Mouse (Mus musculus) Muller cell, postnatal 12 days (primary cell): ENCODE results near the gene Uap1l1.
A peak's percentile ranks its signal among the peaks of the same experiment; 100 is the strongest.

Experiments used
- DNase-seq: peaks from one replicate; pipeline ENCODE4 v3.0.0-alpha.2; 2015; ENCODE audit errors: inconsistent ontology term

Gene Uap1l1

DNA sequence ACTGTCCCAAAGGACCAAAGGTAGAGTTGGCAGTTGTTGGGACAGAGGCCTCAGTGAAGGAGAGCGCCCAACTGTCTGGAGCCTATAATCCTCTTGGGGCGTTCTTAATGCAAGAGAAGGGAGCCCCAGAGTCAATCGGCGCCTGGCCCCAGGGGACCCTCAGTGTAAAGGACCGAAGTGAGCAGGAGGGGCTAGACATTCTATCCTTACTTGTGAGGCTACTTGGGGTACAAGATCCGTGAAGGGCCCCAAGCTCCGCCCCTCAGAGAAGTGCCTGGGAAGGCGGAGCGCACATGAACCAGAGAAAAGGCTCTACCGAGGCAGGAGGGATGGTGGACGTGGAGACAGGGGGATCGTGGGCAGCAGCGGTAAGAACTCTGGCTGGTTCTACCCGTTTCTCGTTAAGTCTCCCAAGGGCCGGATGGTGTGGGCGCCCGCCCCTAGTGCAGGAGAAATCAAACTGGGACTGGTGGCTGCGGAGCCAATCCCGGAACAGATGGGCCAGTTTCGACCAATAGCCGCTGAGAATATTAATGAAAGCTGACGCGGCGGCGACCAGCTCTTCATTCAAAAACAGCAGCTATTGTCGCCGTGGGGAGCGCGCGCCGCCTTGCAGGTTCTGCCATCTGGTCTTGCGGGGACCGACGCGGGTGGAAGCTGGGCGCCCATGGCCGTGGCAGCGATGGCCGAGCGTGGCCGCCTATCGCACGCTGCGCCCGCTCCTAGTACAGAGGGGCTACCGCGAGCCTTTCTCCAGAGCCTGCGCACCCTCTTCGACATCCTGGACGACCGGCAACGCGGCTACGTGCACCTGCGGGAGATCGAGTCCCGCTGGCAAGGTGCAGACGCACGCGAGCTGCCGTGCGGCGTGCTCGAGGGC, 6.5 kb upstream of the Uap1l1 start, which contains the start of gene Sapcd2:
TSS of gene Sapcd2 (plus strand) at position 558 of the 880 bp plus-strand sequence.
- DNase-seq: peak; percentile 93

DNA sequence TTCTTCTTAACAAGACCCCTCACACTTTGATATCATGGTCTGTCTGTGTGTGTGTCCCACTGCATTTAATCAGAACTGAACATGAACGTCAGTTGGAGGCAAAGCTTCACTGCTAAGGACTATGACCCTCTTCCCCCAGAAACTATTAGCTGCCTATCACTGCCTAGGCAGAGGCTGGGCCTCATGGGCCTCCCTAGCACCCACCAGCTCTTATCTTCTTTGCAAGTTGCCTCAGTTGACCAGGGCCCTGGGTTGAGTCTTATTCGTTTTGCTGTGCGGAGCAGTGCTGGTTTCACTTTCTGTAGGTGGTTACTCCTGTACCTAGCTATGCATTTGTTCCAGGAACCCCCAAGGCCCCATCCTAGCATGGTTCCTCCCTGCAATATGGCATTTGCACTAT, 4.5 kb upstream of the Uap1l1 start:
- no peak for DNase-seq

GRCm38 (mm10) chr2:25364761-25365090, 756 bp downstream of the Uap1l1 start:
- DNase-seq: no peak

- no peak for DNase-seq
Measured at GRCm38 (mm10) chr2:25364313-25364712, 1.2 kb downstream of the Uap1l1 start.

DNA sequence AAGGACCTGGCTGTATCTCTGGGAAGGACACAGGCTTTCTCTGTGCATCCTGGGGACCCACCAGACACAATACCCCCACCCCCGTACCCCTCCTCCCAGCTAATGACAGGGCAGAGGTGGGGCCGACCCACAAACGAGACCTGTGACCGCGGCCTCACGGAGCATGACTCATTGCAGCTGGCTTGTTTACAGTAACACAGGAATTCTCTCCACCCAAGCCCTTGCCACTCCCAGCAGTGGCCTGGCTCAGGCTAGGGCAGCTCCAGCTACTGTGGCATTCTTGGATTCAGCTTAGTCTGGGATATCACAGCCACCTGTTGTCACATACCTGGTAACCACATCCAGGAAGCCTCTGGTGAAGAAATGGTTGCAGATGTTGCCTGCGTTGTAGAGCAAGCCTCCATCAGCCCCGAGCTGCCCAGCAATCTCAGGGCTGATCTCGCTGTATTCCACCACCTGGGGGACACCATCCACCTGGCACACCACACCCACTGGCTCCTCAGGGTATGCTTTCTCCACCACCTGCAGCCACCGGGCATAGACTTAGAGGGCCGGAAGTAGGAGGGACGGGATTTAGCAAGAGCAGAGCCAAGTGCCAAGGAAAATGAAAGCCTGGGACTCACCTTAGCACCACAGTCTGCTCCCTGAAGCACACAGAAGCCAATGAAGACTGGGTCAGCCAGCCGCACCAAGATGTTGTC, 1.9 kb downstream of the Uap1l1 start:
- peak; percentile 57 for DNase-seq

GRCm38 (mm10) chr2:25359848-25360247, 5.6 kb downstream of the Uap1l1 start:
- no peak for DNase-seq

GRCm38 (mm10) chr2:25356208-25357079, 9.0 kb downstream of the Uap1l1 start, which contains the start of gene Dpp7:
TSS of gene Dpp7 (minus strand) at chr2:25356359.
- DNase-seq: peak; percentile 81

DNA sequence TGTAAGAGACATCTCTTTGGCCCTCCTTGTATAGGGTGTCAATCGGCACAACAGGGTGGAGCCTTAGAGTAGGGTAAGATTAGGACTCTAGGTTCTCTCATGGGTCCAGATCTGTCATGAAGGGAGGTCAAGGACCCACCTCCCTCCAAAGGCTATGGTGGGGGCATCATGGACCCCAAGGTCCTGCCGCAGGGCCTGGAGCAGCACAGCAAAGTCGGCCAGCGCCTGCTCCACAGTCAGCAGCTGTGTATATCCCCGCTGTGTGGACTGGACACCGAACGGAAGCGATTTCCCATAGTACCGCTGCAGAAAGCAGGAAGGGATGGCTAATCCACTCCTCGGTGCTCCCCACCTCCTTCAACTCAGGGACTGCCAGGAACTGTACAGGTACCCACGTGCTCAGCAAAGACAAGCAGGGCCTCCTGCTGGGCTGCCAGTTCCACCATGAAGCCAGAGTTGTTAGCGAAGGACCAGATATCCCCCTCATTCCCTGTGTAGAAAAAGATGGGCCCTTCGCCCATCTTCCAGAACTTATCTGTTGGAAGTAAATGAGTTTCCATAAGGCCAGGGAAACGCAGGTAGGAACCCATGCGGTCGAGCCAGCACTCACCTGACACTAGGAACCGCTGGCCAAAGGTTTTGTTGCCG, 9.9 kb downstream of the Uap1l1 start:
- DNase-seq: no peak

- DNase-seq: no peak
Measured at GRCm38 (mm10) chr2:25354211-25354610, 11.3 kb downstream of the Uap1l1 start.

- DNase-seq: no peak
Measured at GRCm38 (mm10) chr2:25350701-25351100, 14.8 kb downstream of the Uap1l1 start.

- DNase-seq: no peak
Measured at GRCm38 (mm10) chr2:25349499-25349898, 16.0 kb downstream of the Uap1l1 start.

- no peak for DNase-seq
Measured at GRCm38 (mm10) chr2:25348162-25348561, 17.3 kb downstream of the Uap1l1 start.

- no peak for DNase-seq
Measured at GRCm38 (mm10) chr2:25338303-25338702, 27.2 kb downstream of the Uap1l1 start.

- no peak for DNase-seq
Measured at GRCm38 (mm10) chr2:25333569-25333968, 31.9 kb downstream of the Uap1l1 start.

DNA sequence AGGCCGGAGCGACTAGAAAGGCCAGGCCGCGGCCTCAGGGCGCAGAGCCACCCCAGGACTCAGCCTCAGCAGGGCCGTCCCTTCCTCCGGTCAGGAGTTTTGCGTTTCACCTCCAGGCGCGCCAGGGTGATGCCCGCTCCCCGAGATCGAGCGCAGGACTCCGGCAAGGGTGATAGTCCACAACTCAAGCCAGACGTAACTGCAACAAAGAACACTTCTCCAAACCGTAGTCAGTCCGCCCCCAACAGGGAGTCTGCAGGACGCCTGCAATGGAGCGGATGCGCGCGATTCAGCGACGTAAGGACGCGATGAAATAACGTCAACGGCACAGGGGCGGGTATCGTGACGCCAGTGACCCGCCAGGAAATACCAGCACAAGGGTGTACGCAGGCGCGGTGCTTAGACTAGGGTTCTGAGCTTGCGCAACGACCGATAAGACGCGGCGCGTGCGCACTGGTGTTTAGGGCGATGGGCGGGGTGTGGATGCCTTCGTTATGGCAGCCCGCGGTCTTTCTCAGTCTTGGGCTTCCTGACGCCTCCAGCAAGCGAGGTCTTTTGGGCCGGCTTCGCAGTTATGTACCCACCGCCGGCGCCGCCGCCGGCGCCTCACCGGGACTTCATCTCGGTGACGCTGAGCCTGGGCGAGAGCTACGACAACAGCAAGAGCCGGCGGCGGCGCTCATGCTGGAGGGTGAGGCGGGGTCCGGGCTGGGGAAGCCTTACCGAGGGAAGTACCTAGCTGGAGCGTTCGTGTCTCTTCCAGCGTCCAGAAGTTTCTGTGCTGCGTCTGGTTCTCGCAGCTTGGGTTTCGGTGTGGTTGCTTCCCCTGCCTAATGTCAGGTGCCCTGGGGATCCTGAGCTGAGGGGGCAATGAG, 33.0 kb downstream of the Uap1l1 start, which contains the start of gene Man1b1:
TSS of gene Man1b1 (plus strand) at position 53 of the 875 bp plus-strand sequence.
- peak; percentile 98 for DNase-seq

DNA sequence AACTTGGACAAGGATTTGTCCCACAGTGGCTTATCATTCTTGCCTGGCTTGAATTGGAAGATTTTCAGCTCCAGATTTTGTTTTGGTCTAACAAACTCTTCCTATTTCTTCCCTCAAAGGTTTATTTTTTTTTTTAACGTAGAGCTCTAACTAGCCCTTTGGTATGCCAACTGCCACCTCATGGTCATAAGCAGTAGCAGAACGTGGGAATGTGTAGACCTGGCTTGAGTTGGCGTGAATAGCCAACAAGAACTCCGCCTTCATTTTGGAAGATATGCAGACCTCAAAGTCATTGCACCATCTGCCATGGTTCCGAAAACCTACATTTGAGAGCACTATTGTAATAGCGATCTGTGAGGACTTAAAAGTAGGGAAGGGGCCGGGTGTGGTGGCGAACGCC, 34.0 kb downstream of the Uap1l1 start:
- DNase-seq: no peak

- peak; percentile 6 for DNase-seq
Measured at GRCm38 (mm10) chr2:25328440-25328839, 37.0 kb downstream of the Uap1l1 start.

- DNase-seq: no peak
Measured at GRCm38 (mm10) chr2:25326036-25326435, 39.4 kb downstream of the Uap1l1 start.

DNA sequence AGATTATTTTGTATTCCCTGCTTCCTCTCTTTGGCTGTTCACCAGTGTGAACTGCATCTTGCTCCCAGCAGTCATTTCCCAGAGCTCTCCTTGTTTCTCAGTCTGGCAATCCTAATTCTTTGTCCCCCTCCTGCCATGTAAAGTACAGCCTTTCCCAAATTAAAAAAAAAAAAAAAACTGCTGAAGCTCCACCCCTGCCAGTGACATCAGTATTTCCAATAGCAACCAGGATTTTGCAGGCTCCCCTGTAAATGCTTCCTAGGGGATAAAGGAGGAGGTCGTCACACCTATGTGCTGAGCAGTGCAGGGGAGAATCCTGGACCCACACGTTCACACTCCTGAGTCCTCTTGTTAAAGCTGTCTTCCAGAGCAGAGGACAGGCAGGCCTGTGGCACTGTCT, 45.4 kb downstream of the Uap1l1 start:
- no peak for DNase-seq
